Mouse (Mus musculus) liver, adult 2 months (tissue): ENCODE data around the gene Tmem204. TPM values are rescaled to one million over a fixed set of nuclear protein-coding genes. Genes with fewer than 3 reads are reported as not detected.

Experiments used
- DNase-seq: peaks from one replicate; pipeline ENCODE4 v3.0.0-alpha.2; 2011; ENCODE audit warnings: low read depth, low spot score; ENCODE audit errors: extremely low read depth
- H3K27ac ChIP-seq: fragments of 200-500 bp; replicated peaks from 2 replicates; pipeline ENCODE4 v1.5.1; 2012; ENCODE audit warnings: low read depth, mild to moderate bottlenecking, control low read depth, inconsistent platforms, low read length; ENCODE audit not compliant: insufficient read depth
- H3K27me3 ChIP-seq: fragments of 200-500 bp; 2 replicates; pipeline ENCODE4 v1.6.1; 2012; ENCODE audit warnings: mild to moderate bottlenecking, moderate library complexity, low read length, inconsistent platforms; ENCODE audit not compliant: control insufficient read depth, insufficient read depth
- H3K36me3 ChIP-seq: fragments of 200-500 bp; 2 replicates; pipeline ENCODE4 v1.6.1; 2012; ENCODE audit warnings: low read length, inconsistent platforms; ENCODE audit not compliant: control insufficient read depth, insufficient read depth
- H3K4me1 ChIP-seq: fragments of 200-500 bp; 2 replicates; pipeline ENCODE4 v1.6.1; 2011; ENCODE audit warnings: low read length; ENCODE audit not compliant: control insufficient read depth, insufficient read depth
- H3K4me3 ChIP-seq: fragments of 200-500 bp; 2 replicates; pipeline ENCODE4 v1.5.1; 2011; ENCODE audit warnings: low read depth, mild to moderate bottlenecking, control low read depth, low read length, moderate library complexity; ENCODE audit not compliant: insufficient read depth
- H3K79me2 ChIP-seq: fragments of 200-500 bp; 2 replicates; pipeline ENCODE4 v1.6.1; 2012; ENCODE audit warnings: inconsistent platforms, mild to moderate bottlenecking, low read length, moderate library complexity; ENCODE audit not compliant: control insufficient read depth, insufficient read depth
- H3K9ac ChIP-seq: fragments of 200-500 bp; 2 replicates; pipeline ENCODE4 v1.6.1; 2012; ENCODE audit warnings: low read depth, mild to moderate bottlenecking, control low read depth, inconsistent platforms, low read length
- CTCF ChIP-seq: fragments of 200-500 bp; IDR thresholded peaks from 2 replicates; pipeline ENCODE4 v1.5.1; 2011; ENCODE audit warnings: low read depth, low read length, control low read depth
- POLR2A ChIP-seq: fragments of 200-500 bp; IDR thresholded peaks from 2 replicates; pipeline ENCODE4 v1.6.1; 2011; ENCODE audit warnings: low read length, control low read depth; ENCODE audit not compliant: insufficient read depth; ENCODE audit errors: extremely low read depth
- WGBS: fragments of 180-500 bp; shearing (Covaris S2); methylation state at CpG from one replicate; pipeline ENCODE4 v1.1.7; 2018; 5-methylcytosine and 5-hydroxymethylcytosine counted together
- polyA plus RNA-seq: library from polyadenylated mRNA; depleted of rRNA; stranded (reverse); fragments of >200 nt; gene quantifications from 2 replicates; pipeline ENCODE4 v1.2.3, GENCODE M21; 2012
- total RNA-seq: library from RNA; depleted of rRNA; stranded (reverse); fragments of >200 nt; gene quantifications from 2 replicates; pipeline ENCODE4 v1.2.3, GENCODE M21; 2014

Gene Tmem204
- total and polyA plus RNA-seq, 2 experiments: 19.1 to 22.3 TPM

GRCm38 (mm10) chr17:25100052-25100451 lies 16.7 kb upstream of the Tmem204 start:
- Histone ChIP-seq H3K9ac (no peak overlapping the region), H3K27ac (no peak overlapping the region), H3K4me1 (no peaks in the 10 kb centered on the region), H3K79me2 (no peaks in the 10 kb centered on the region), H3K4me3 (no peak overlapping the region), H3K27me3 (no peaks in the 10 kb centered on the region), H3K36me3 (peaks cover 11% of the 10 kb centered on the region; the same call in 1 of the 2 replicates)
- WGBS: 95% methylated on average over 6 of the region's 6 CpGs
- no peak for DNase-seq
- TF ChIP-seq CTCF (no peak), POLR2A (no peak)

DNA sequence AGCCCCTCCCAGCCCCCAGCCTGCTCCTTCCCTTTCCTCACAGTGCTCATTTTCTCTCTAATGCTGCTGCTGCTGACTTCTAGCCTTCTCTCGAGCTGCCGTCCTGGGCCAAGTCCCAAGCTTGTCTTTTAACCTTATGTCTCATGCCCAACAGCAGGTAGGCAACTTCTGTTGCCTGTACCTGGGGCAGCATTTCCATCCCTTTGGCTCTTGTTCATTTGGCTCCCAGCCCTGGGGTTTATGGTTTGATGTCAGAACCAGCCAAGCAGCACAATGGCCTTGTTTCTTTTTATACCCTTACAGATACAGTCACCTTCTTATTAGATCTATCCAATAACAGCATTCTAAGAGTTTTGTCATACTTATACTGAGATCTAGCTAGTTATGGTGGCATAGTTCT lies 12.8 kb upstream of the Tmem204 start:
- Histone ChIP-seq H3K4me1 (no peaks in the 10 kb centered on the region), H3K9ac (no peak overlapping the region), H3K27me3 (no peaks in the 10 kb centered on the region), H3K36me3 (peaks cover 4% of the 10 kb centered on the region; the same call in 1 of the 2 replicates), H3K27ac (no peak overlapping the region), H3K4me3 (no peak overlapping the region), H3K79me2 (no peaks in the 10 kb centered on the region)
- TF ChIP-seq CTCF (no peak), POLR2A (no peak)
- no peak for DNase-seq
- 88% methylated on average over 2 of the region's 2 CpGs for WGBS

DNA sequence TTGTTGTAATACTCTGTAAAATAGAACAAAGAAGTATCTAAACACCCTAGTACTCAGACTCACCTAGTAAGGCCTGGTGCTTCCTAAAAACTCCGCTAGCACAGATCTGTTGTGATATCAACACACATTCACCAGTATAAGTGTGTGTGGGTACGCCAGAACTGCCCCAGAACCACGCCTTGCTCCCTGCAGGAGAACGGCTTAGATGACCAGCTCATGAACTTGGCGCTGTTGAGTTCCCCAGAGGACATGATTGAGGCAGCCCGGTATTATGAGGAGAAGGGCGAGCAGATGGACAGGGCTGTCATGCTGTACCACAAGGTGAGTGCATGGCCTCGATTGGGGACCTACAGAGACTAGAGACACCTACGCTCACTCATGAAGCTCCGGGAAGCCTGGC lies 7.1 kb upstream of the Tmem204 start:
- H3K4me1 ChIP-seq: no peaks in the 10 kb centered on the region
- H3K4me3 ChIP-seq: no peak overlapping the region

DNA sequence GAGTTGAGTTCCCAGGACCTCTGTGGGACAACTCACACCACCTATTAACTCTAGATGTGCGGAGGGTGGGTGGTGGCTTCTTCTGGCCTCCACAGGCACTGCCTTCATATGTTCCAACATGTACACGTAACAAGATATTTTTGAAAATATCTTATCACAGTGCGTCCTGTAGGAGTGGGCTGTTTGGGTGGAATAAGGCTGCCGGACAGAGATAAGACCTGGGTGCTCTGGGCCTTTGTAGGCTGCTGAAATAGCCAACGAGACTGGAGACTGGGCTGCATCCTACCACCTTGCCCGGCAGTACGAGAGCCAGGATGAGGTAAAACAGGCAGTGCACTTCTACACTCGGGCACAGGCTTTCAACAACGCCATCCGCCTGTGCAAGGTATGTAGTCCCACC lies 5.8 kb upstream of the Tmem204 start:
- no peak overlapping the region for H3K9ac ChIP-seq
- no peak overlapping the region for H3K4me3 ChIP-seq
- 90% methylated on average over 10 of the region's 10 CpGs for WGBS
- no peaks in the 10 kb centered on the region for H3K4me1 ChIP-seq
- no peak overlapping the region for H3K27ac ChIP-seq
- H3K79me2 ChIP-seq: no peaks in the 10 kb centered on the region
- H3K27me3 ChIP-seq: no peaks in the 10 kb centered on the region
- TF ChIP-seq CTCF (no peak), POLR2A (no peak)
- no peaks in the 10 kb centered on the region for H3K36me3 ChIP-seq
- DNase-seq: no peak

More for the DNA sequence above, 7.1 kb upstream of the Tmem204 start:
- Histone ChIP-seq H3K36me3 (no peaks in the 10 kb centered on the region), H3K27ac (no peak overlapping the region), H3K9ac (no peak overlapping the region), H3K27me3 (no peaks in the 10 kb centered on the region), H3K79me2 (no peaks in the 10 kb centered on the region)
- WGBS: 93% methylated on average over 10 of the region's 10 CpGs
- DNase-seq: no peak
- TF ChIP-seq POLR2A (no peak), CTCF (no peak)

- TF ChIP-seq CTCF: no peak
- TF ChIP-seq POLR2A: no peak
- Histone ChIP-seq H3K27ac (no peak overlapping the region), H3K4me3 (no peak overlapping the region), H3K79me2 (no peaks in the 10 kb centered on the region), H3K36me3 (no peaks in the 10 kb centered on the region), H3K27me3 (no peaks in the 10 kb centered on the region), H3K9ac (no peak overlapping the region), H3K4me1 (no peaks in the 10 kb centered on the region)
- no peak for DNase-seq
- 93% methylated on average over 7 of the region's 7 CpGs for WGBS
These were observed 3.3 kb upstream of the Tmem204 start for GRCm38 (mm10) chr17:25086724-25087123.

DNA sequence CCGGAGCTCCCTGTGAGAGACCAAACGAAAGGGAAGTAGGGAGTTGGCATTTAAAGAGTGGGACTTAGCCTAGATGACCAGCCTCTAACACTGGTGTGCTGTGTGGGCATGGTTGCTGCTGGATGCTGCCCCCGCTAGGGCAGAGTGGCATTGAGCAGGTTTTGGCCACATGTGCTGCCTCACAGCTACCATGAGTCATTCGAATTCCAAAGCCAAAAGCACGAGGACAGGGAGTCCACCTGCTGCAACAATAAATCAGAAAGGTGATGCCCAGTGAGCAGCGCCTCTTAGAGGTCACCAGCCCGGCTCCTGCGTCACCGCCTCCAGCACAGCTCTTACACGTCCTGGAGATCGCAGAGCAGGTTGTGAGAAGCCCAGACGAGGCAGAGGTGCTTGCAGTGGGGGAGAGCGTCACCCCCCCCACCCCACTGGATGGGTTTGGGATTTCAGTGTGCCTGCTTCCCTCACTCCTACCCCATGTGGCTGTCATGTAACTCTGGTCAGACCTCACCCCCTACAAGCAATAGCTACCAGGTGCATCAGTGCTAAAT lies 1.5 kb upstream of the Tmem204 start:
- Histone ChIP-seq H3K36me3 (no peaks in the 10 kb centered on the region), H3K4me1 (no peaks in the 10 kb centered on the region), H3K9ac (no peak overlapping the region), H3K27me3 (no peaks in the 10 kb centered on the region), H3K4me3 (no peak overlapping the region), H3K27ac (no peak overlapping the region), H3K79me2 (no peaks in the 10 kb centered on the region)
- DNase-seq: no peak
- 90% methylated on average over 13 of the region's 13 CpGs for whole genome bisulfite sequencing
- no peak for TF ChIP-seq CTCF
- no peak for TF ChIP-seq POLR2A
